Mouse (Mus musculus) heart, postnatal 25 days (tissue): ENCODE data around the gene Ufsp2. TPM values are rescaled to one million over a fixed set of nuclear protein-coding genes. Genes with fewer than 3 reads are reported as not detected.
A peak's percentile ranks its signal among the peaks of the same experiment; 100 is the strongest.

ENCODE experiments used
- DNase-seq: peaks from one replicate; pipeline ENCODE4 v3.0.0; 2022; ENCODE audit warnings: low spot score
- intact Hi-C: fragments of 180-260 bp; cut with DNase I; formaldehyde crosslinking; loops from one replicate; pipeline ENCODE4 v1.15.1; 2025
- total RNA-seq, 2 experiments: library from RNA; stranded (reverse); gene quantifications; 2 replicates each; pipeline ENCODE4 v1.2.3; 2021

Gene Ufsp2
- total RNA-seq: 10 to 100 TPM; 31.1 to 32.3 TPM

- intact Hi-C loops: loop anchor here (10.0 kb wide), 1 partner anchor 580 kb away; the partner anchor contains the start of gene Cenpu
- DNase-seq: peak; percentile 94
Observed at GRCm38 (mm10) chr8:45975126-45975836, at the start of gene Ufsp2, which contains the start of gene 1700029J07Rik. Gene Ufsp2, plus strand, starts transcription at chr8:45975528. Gene 1700029J07Rik, minus strand, starts transcription at chr8:45975252.

DNA sequence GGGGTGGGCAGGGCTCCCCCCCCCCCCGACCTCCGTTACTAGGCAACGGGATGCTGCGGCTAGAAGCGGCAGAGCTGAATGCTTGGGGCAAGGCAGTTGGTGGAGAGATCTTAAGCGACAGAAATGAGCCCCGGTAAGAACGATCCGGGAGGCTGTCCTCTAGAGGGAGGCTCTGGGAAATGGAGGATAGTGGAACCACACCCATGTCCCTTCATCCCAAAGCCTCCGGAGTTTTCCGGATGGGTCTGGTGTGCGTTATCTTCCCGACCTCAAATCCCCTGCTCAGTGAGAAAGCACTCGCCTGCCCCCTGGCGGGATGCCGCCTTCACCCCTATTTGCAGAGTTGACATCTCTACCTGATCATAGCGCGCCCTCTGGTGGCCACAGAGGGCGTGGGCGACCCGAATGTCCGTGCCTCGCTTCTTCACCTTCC is 40.7 kb upstream of the Ufsp2 start, which contains the start of gene Ccdc110:
TSS of gene Ccdc110 (plus strand) at position 38 of the 433 bp plus-strand sequence.
- intact Hi-C loops: loop anchor here (1.0 to 5.0 kb wide), 4 partner anchors 52 to 497 kb away; no protein-coding TSS in a partner anchor
- DNase-seq: peak; percentile 86

- intact Hi-C loops: no loop called here
- no peak for DNase-seq
Observed at GRCm38 (mm10) chr8:45936986-45937385, 38.3 kb upstream of the Ufsp2 start.

DNA sequence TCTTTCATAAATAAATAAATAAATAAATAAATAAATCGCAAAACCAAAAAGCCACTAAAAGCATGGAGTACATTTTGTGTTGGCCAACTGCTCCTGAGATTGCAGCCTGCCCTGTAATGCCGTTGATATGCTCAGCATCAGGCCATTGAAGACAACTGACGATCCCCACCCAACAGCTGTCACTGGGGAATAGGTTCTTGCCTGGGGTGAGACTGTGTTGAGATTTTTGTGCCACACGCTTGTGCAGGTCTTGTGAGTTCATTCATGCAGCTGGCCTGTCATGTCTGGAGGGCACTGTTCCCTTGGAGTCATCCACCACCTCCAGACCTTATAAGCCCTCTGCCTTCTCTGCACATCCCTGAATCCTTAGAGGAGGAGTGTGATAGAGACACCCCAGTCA is 29.0 kb upstream of the Ufsp2 start:
- intact Hi-C loops: no loop called here
- DNase-seq: no peak

GRCm38 (mm10) chr8:45950622-45951021 is 24.7 kb upstream of the Ufsp2 start:
- intact Hi-C loops: no loop called here
- DNase-seq: no peak

GRCm38 (mm10) chr8:45970894-45971293 is 4.4 kb upstream of the Ufsp2 start:
- DNase-seq: no peak

DNA sequence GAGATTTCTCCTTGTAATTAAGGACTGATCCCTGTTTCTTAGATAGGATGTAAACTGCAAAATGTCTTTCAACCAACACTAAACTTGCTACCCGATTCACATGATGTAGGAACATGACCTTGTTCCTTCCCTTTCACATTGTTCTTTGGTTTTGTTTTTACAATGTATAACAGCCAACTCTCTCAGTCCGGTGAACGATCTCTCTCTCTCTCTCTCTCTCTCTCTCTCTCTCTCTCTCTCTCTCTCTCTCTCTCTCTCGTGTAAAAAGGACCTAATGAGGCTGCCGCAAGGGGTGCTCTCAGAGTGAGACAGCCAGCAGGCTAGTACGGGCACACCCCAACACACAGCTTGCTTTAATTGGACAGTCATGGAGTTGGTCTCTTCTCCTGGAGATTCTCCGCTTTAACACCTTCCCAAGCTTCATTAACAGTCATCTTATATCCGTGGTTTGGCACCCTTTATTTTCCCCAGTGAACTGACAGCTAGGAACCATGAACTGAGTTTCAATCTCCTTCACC is 1.3 kb upstream of the Ufsp2 start:
- intact Hi-C loops: loop anchor here (10.0 kb wide), 1 partner anchor 581 kb away; the partner anchor contains the start of gene Cenpu
- no peak for DNase-seq

More at GRCm38 (mm10) chr8:45970894-45971293, 4.4 kb upstream of the Ufsp2 start:
- intact Hi-C loops: loop anchor here (10.0 kb wide), 1 partner anchor 584 kb away; the partner anchor contains the start of gene Cenpu

- no peak for DNase-seq
- intact Hi-C loops: loop anchor here (2.0 to 10.0 kb wide), 2 partner anchors 23 to 579 kb away; partner anchors contain the start of genes Cenpu and Lrp2bp
Observed at GRCm38 (mm10) chr8:45975837-45976468, 625 bp downstream of the Ufsp2 start.

DNA sequence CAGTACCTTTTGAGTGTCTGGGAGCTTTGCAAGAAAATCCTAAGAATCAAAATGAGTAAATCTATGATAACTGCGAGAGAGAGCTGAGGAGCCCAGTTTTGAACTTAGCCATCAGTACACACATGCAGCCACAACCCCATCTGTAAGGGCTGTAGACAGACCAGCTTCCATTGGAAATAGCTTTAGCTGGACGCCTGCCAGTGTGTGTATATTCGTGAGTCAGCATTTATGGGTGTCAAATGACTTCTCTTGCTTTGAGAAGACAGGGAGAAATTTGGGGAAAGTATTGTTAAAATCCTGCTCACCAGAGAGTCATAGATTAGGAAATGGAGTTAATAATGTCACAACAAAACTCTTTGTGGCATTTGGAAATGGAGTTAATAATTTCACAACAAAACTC is 11.3 kb downstream of the Ufsp2 start:
- no peak for DNase-seq
- intact Hi-C loops: no loop called here

DNA sequence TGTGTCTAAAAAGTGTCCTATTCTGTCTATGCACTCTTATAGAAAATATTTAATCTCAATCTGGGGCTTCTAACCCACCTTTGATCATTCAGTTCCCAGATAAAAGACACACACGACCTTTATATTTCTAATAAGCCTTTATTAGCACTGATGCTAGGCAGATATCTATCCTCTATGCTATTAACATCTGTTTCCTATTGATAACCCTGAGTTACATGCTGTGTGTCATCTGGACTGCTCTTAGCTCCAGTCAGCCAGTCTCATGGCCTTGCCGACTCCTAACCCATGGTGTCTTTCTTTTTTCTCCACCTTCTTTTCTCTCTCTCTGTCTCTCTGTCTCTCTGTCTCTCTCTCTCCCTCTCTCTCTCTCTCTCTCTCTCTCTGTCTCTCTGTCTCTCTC is 12.9 kb downstream of the Ufsp2 start:
- intact Hi-C loops: no loop called here
- no peak for DNase-seq

DNA sequence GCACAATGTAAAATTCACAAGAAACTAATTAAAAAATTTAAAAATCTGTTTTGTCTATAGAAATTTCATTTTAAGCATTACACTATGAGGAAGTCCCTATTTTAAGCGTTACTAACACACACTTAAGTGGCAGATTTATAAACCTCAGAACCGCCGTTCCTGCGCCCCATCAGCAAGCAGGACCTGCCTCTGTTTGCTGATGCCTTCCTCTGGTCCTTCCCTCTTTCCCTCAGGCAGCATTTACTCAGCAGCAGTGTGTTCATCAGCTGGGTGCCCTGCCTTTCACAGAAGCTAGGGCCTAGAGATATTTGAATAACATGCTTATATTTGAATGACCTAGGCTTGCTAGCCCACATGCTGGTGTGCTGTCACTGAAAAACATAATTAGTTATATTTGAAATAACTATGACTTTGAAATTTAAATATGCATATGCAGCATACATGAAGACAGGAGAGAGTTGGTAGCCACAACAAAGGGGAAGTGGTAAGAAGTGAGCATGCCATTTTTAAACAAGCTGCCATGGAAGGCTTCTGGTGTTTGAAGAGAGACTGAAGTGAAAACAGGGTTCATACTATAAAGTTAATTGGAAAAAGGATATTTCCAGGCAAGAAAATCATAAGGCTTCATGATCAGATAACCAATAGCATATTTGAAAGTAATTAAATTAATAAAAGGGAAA is 15.4 kb downstream of the Ufsp2 start:
- intact Hi-C loops: no loop called here
- DNase-seq: no peak

DNA sequence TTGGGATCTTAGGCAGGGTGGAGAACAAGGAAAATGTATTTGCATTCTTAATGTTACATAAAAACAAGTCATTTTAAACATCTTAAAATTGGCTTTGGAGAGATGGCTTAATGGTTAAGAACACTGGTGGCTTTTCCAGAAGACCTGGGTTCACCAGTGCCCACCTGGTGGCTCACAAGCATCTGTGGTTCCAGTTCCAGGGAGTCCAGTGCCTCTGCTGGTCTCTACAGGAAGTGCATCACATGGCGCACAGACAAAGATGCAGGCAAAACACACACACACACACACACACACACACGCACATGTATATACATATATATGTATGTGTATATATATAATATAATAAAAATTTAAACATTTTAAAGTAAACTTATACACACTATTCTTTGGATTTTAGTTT is 18.8 kb downstream of the Ufsp2 start:
- intact Hi-C loops: no loop called here
- no peak for DNase-seq

- intact Hi-C loops: loop anchor here (5.0 kb wide), 1 partner anchor 157 kb away; the partner anchor contains the start of genes Cfap97 and Snx25
Observed at GRCm38 (mm10) chr8:45995576-45995975, 20.2 kb downstream of the Ufsp2 start.

GRCm38 (mm10) chr8:45998228-45998627 is 22.9 kb downstream of the Ufsp2 start:
- intact Hi-C loops: loop anchor here (2.0 to 5.0 kb wide), 2 partner anchors 21 to 154 kb away; partner anchors contain the start of genes Cfap97 and Snx25
- no peak for DNase-seq

More at GRCm38 (mm10) chr8:45995576-45995975, 20.2 kb downstream of the Ufsp2 start:
- DNase-seq: no peak

DNA sequence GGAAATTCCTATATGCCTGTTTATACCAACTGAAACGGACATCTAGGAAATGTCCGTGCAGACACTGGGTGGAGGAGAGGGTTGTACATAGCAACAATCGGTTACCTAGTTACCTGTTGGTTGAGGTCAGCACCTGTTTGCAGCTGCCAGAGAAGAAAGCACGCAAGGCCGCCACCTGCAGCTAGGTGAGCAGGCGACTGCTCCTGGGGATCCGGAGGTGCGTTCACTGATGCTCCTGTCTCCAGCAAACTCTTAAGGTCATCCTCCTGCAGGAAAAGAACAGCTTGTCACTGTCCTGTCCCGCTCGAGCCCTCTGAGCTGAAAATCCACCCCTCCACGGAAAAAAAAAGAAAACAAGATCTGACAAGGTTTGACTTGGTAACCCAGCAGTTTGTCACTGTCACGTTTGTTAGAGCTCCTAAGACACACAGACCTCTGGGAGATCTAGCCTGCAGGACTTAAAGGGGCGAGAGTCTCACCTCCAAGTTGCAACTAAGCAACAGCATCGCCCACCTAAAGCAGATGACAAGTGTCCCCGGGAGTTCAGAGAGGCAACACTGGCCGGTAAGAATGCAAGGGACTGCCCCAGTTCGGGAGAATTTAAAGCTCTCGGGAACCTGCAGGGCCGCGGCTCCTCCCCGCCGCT is 23.9 kb downstream of the Ufsp2 start, which contains the start of gene Lrp2bp:
TSS of gene Lrp2bp (plus strand) at position 166 of the 646 bp plus-strand sequence.
- DNase-seq: no peak
- intact Hi-C loops: loop anchor here (2.0 to 5.0 kb wide), 2 partner anchors 22 to 153 kb away; partner anchors contain the start of genes Cfap97 and Snx25

DNA sequence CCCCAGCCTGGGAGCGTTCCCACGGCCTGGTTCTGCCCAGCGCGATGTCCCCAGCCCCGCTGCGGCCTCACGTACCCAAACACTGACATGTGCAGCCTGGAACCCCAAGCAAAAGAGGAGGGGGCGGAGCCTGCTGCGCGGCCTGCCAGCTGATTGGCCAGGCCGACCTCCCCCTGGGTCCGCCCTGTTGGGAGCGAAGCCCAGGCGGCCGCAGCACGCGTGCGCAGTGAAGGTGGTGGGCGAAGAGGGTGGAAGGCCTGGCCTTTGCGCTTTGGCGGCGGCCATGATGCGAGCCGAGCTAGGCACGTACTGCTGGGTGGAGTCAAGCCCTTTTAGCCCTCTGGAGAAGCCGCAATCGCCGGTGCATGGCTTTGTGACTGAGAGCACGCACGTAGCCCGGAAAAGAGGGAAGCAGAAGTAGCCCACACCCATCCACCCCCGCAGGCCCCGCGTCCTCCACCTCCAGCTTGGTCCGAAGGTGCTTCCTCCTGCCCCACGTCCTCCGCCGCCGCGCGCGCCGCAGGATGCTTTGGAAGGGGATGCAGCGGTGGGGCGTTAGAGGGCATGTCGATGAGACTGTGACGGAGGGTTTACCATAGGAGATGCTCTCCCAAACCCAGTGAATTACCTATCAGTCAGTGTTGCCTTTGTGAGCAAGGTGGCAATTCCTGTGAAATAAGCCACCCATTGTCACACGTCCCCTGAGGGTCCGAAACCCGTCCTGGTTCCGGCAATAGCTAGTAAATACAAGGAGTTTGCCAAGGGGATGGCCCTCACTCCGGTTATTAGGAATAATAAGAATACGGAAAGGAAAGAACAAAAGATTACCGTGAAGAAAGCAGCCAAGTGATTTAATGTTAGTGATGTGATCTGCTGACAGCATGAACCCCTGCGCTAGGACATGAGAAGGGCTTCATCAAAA is 24.7 kb downstream of the Ufsp2 start:
- intact Hi-C loops: loop anchor here (2.0 to 5.0 kb wide), 2 partner anchors 23 to 152 kb away; partner anchors contain the start of genes Cfap97 and Snx25
- peak; percentile 100 for DNase-seq

- no peak for DNase-seq
- intact Hi-C loops: no loop called here
Observed at GRCm38 (mm10) chr8:46005596-46005995, 30.3 kb downstream of the Ufsp2 start, which contains the start of gene Ankrd37. Gene Ankrd37, minus strand, starts transcription at chr8:46005707.
